Mouse (Mus musculus) hindbrain, embryonic 10.5 days (tissue): Measurements from ENCODE around the gene Btg2. TPM values are rescaled to one million over a fixed set of nuclear protein-coding genes. Genes with fewer than 3 reads are reported as not detected.
A peak's percentile ranks its signal among the peaks of the same experiment; 100 is the strongest.

Source experiments
- DNase-seq: peaks from one replicate; pipeline ENCODE4 v3.0.0-alpha.2; 2017; ENCODE audit warnings: low spot score
- H3K27ac ChIP-seq: fragments of 300-500 bp; sonication (generic); 2 replicates; pipeline ENCODE4 v1.5.1; 2016; ENCODE audit warnings: mild to moderate bottlenecking, moderate library complexity
- H3K27me3 ChIP-seq: fragments of 300-500 bp; sonication (generic); 2 replicates; pipeline ENCODE4 v1.6.1; 2016; ENCODE audit warnings: mild to moderate bottlenecking; ENCODE audit not compliant: poor library complexity, insufficient read depth, severe bottlenecking
- H3K36me3 ChIP-seq: fragments of 300-500 bp; sonication (generic); 2 replicates; pipeline ENCODE4 v1.6.1; 2016; ENCODE audit warnings: mild to moderate bottlenecking, moderate library complexity
- H3K4me1 ChIP-seq: fragments of 300-500 bp; sonication (generic); replicated peaks from 2 replicates; pipeline ENCODE4 v1.6.1; 2016; ENCODE audit warnings: mild to moderate bottlenecking
- H3K4me3 ChIP-seq: fragments of 300-500 bp; sonication (generic); 2 replicates; pipeline ENCODE4 v1.5.1; 2016; ENCODE audit warnings: mild to moderate bottlenecking, moderate library complexity
- H3K9me3 ChIP-seq: fragments of 300-500 bp; sonication (generic); 2 replicates; pipeline ENCODE4 v1.6.1; 2016; ENCODE audit warnings: mild to moderate bottlenecking, moderate library complexity
- WGBS: fragments of 180-500 bp; shearing (Covaris S2); methylation state at CpG from one replicate; pipeline ENCODE4 v1.1.7; 2016; 5-methylcytosine and 5-hydroxymethylcytosine counted together
- polyA plus RNA-seq: library from polyadenylated mRNA; unstranded; fragments of >200 nt; fragmentation: Nextera tagmentation; extraction: Ambion mirVana; gene quantifications from 2 replicates; pipeline ENCODE4 v1.2.1, GENCODE M21; 2016

Gene Btg2
- polyA plus RNA-seq, 1 experiment from 2014 or later, result 117 TPM

DNA sequence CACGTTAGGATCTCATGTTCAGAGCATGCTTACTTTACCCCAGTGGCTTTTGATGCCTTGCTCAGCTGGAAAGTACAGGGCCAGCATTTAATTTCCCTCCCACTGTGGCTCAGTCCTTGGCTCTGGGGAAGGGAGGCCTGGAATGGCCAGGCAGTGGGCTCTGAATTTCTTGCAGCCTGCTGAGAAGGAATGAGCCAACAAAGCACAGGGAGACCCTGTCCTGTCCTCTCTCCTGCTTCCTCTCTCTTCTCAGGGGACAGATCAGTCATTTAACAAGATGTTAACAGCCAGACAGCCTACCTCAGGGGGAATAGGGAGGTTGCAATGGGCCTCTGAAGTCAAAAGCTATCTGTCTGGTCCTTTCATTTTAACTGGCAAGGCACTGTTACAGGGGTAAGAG, 36.6 kb downstream of the Btg2 start:
- no peak for DNase-seq
- Histone ChIP-seq H3K27ac (0 out of 2 replicates have a peak overlapping the region, but pooled peaks have one; percentile 41), H3K27me3 (peaks cover 14% of the 10 kb centered on the region), H3K9me3 (no peaks in the 10 kb centered on the region), H3K36me3 (no peaks in the 10 kb centered on the region), H3K4me1 (peaks cover 35% of the 10 kb centered on the region), H3K4me3 (no peak overlapping the region)
- WGBS, result 3% methylated on average over 1 of the region's 1 CpGs

DNA sequence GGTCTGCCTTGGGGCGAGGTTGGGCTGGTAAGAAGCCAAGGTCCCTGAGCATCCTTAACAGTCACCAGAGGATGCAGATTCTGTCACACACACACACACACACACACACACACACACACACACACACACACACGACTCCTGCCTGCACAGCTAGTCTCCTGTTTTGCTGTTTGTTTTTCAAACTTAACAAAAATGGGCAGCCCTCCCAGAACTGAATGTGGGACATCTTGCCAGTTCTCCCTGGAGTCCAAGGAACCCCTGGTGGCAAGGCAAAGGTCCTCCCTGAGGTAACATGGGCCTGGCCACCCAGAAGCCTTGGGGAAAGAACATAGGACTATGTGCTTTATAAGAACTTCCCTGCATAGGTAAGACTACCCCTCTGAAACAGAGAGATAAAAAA, 37.0 kb downstream of the Btg2 start:
- no peak for DNase-seq
- 54% methylated on average over 2 of the region's 2 CpGs for WGBS

DNA sequence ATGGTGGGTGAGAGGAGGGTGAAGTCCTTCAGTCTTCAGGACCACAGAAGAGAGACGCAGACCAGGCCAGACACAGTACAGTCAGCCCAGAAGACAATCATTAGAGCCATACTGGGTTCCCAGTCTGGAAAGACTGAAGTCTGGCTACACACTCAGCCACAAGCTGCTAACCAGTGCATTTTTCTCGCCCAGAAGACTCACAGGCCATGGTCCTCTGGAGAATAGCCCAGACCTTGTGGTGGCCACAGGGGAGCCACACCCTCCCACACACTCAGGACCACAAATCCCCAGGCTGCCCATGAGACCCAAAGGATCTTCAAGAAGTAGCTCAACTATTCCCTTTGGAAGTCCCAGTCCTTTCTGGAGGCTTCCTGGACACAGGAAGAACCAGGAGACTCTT, 39.6 kb downstream of the Btg2 start:
- DNase-seq, result no peak
- Histone ChIP-seq H3K27ac (no peak overlapping the region), H3K9me3 (no peaks in the 10 kb centered on the region), H3K27me3 (0 out of 2 replicates have a peak, but pooled peaks cover 4% of the 10 kb centered on the region), H3K4me3 (no peak overlapping the region), H3K4me1 (peaks cover 31% of the 10 kb centered on the region), H3K36me3 (no peaks in the 10 kb centered on the region)
- WGBS, result 87% methylated on average over 2 of the region's 2 CpGs

More for the DNA sequence above, 37.0 kb downstream of the Btg2 start:
- no peaks in the 10 kb centered on the region for H3K9me3 ChIP-seq
- H3K36me3 ChIP-seq, result no peaks in the 10 kb centered on the region
- peaks cover 9% of the 10 kb centered on the region for H3K27me3 ChIP-seq
- 0 out of 2 replicates have a peak overlapping the region, but pooled peaks have one; percentile 41 for H3K27ac ChIP-seq
- H3K4me3 ChIP-seq, result no peak overlapping the region
- H3K4me1 ChIP-seq, result peaks cover 39% of the 10 kb centered on the region

DNA sequence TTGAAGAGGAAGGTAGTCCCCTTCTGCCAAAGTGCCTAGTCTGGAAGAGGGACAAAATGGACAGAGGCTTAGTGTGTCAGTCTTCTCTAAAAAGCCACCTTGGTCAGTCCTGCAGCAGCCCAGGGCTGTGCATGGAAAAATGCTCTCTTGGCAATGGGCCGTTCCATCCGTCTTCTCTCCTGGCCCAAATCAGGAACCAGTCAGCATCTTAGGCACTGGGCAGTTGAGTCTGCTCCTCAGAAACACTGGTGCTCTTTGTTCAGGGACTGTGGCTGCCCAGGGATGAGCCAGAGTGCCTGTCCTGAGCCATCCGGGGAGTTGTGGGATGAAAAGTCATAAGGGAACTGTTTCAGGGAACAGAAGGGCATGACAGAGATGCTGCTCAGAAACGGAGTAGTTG, 40.6 kb downstream of the Btg2 start:
- Histone ChIP-seq H3K4me1 (peaks cover 26% of the 10 kb centered on the region), H3K4me3 (no peak overlapping the region), H3K27ac (0 out of 2 replicates have a peak overlapping the region, but pooled peaks have one; percentile 18), H3K27me3 (0 out of 2 replicates have a peak, but pooled peaks cover 4% of the 10 kb centered on the region), H3K36me3 (no peaks in the 10 kb centered on the region), H3K9me3 (no peaks in the 10 kb centered on the region)
- WGBS, result 83% methylated on average over 4 of the region's 4 CpGs
- no peak for DNase-seq

DNA sequence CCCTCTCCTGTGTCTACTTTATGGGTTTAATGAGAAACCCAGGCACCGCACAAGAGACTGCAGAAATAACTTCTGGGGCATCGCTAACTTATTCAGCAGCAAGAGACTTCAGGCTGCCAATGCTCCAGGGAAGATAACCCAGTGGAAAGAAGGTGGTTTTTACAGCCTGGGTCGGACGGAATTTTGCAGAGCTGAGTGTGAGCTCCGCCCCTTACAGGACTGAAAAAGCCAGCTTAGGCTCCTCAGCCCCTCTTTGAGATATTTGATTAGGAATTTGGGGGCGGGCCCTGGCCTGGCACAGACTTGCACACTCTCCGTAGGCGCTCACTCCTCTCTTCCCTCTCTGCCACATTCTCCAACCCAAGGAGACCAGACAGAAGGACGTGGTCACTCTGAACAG, 41.7 kb downstream of the Btg2 start, which contains the start of gene Fmod:
Fmod (plus strand) TSS at position 83 of the 400 bp plus-strand sequence.
- 55% methylated on average over 9 of the region's 9 CpGs for WGBS
- no peak for DNase-seq
- peaks cover 15% of the 10 kb centered on the region for H3K4me1 ChIP-seq

DNA sequence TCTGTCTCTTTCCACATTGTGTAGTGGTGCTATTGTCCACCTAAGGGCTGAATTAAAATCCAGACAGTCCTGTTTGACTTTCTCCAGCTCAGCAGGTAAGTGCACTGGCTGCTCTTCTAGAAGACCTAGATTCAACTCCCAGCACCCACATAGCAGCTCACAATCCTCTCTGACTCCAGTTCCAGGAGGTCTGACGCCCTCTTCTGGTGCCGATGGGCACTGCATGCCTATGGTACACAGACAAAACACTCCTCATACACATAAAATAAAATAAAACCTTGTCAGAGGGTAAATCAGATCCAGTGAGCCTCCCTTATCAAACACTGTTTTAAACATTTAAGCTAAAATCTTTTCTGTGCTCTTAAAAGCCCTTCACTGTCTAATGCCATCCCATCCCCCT, 42.4 kb downstream of the Btg2 start:
- 57% methylated on average over 2 of the region's 2 CpGs for WGBS
- Histone ChIP-seq H3K4me1 (peaks cover 9% of the 10 kb centered on the region), H3K9me3 (no peaks in the 10 kb centered on the region)

More for the DNA sequence above, 41.7 kb downstream of the Btg2 start, which contains the start of gene Fmod:
- Histone ChIP-seq H3K9me3 (no peaks in the 10 kb centered on the region), H3K4me3 (no peak within 1 kb of the TSS), H3K27me3 (0 out of 2 replicates have a peak, but pooled peaks cover 4% of the 10 kb centered on the region), H3K36me3 (no peaks in the 10 kb centered on the region), H3K27ac (0 out of 2 replicates have a peak within 1 kb of the TSS, but pooled peaks have one; percentile 18)

DNA sequence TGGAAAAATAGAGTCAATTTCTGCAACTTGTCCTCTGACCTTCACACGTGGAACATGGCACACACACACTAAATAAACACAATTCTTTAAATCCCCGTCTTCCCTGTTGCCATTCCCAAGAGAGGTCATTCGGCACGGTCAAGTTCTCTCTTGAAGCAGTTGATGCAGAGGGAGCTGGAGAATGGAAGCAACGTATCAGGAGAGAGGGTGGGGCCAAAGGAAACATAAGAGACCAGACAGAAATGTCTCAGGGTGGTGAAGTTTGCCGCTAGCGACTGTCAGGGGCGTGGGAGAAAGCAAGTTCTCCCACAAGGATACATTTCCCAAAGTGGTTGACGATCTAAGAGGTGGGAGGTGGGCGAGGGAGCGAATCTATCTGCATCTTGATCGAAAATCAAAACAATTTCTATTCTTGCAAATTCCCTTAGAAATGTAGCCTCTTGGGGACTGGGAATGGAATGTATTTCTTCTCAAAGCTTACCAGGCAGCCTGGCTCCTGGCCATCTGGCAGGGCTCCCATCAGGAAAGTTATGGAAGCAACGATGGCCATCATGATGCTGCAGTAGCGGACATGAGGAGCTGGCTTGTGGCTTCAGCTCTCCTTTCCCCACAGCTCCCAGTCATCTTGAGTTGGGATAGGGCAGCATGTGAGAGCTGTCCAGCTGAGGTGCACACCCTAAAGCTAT, 50.6 kb downstream of the Btg2 start:
- 87% methylated on average over 14 of the region's 14 CpGs for WGBS
- no peak overlapping the region for H3K27ac ChIP-seq
- no peaks in the 10 kb centered on the region for H3K36me3 ChIP-seq
- no peaks in the 10 kb centered on the region for H3K9me3 ChIP-seq
- no peaks in the 10 kb centered on the region for H3K27me3 ChIP-seq
- H3K4me3 ChIP-seq, result no peak overlapping the region
- no peaks in the 10 kb centered on the region for H3K4me1 ChIP-seq
- DNase-seq, result no peak

More for the DNA sequence above, 42.4 kb downstream of the Btg2 start:
- Histone ChIP-seq H3K27ac (no peak overlapping the region), H3K36me3 (no peaks in the 10 kb centered on the region), H3K27me3 (0 out of 2 replicates have a peak, but pooled peaks cover 4% of the 10 kb centered on the region), H3K4me3 (no peak overlapping the region)
- no peak for DNase-seq

DNA sequence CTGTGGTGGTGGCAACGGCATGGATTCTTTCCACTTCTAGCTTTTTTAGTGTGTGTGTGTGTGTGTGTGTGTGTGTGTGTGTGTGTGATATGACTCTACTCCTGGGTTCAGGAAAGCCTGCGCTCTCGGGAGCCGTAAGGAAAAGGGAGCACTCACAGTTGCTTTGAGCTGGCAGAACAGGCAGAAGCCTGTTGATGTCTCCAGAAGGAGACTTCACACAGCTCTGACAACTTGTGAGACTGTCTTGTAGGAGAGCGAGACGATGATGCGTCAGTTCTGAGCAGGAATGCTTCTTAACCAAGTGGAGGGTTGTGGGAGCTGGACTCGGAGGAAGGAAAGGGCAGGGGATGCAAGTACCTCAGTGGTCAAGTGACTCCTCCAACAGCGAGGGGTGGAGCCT, 52.2 kb downstream of the Btg2 start:
- Histone ChIP-seq H3K27ac (no peak overlapping the region), H3K27me3 (no peaks in the 10 kb centered on the region), H3K36me3 (no peaks in the 10 kb centered on the region), H3K4me3 (no peak overlapping the region), H3K4me1 (no peaks in the 10 kb centered on the region), H3K9me3 (no peaks in the 10 kb centered on the region)
- 89% methylated on average over 9 of the region's 9 CpGs for WGBS
- no peak for DNase-seq

DNA sequence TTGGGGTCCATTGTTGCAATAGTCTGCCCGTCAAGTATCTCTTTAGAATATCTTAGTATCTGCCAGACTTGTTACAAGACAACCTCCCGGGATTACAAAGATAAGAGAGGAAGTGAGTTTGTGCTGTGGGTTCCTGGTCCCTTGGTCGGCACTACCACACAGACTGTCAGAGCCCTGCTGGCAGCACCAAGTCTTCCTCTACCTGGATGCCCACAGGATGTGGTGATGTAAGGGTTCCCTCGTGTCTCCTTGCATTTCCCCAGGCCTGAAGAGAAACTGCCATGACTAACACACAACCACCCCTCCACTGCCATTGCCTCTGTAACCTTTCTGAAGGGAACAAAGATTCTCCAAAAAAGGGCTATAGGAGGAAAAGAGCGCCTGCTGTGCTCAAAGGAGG, 52.9 kb downstream of the Btg2 start:
- no peaks in the 10 kb centered on the region for H3K9me3 ChIP-seq
- H3K27me3 ChIP-seq, result no peaks in the 10 kb centered on the region
- DNase-seq, result no peak
- H3K4me1 ChIP-seq, result no peaks in the 10 kb centered on the region
- H3K4me3 ChIP-seq, result no peak overlapping the region
- no peak overlapping the region for H3K27ac ChIP-seq
- no peaks in the 10 kb centered on the region for H3K36me3 ChIP-seq
- 69% methylated on average over 5 of the region's 5 CpGs for WGBS

Other genes starting within 250 kb of the Btg2 start
- 2.1 and 3.6 TPM in 2 replicates for gene Optc, start 171.1 kb downstream of the Btg2 start, polyA plus RNA-seq
- gene Prelp, start 157.7 kb downstream of the Btg2 start, polyA plus RNA-seq, result 0.71 and 1.7 TPM in 2 replicates
- 3.6 and 9.8 TPM in 2 replicates for gene Fmod, start 41.9 kb downstream of the Btg2 start, polyA plus RNA-seq
- gene Chit1, start 32.1 kb upstream of the Btg2 start, polyA plus RNA-seq, result not detected in 2 replicates
- gene Chil1, start 103.1 kb upstream of the Btg2 start, polyA plus RNA-seq, result 1.5 and 3.4 TPM in 2 replicates
- 0.21 and 0.39 TPM in 2 replicates for gene Mybph, start 114.3 kb upstream of the Btg2 start, polyA plus RNA-seq
- 0.37 and 0.46 TPM in 2 replicates for gene Adora1, start 156.3 kb upstream of the Btg2 start, polyA plus RNA-seq
- gene Myog, start 210.9 kb upstream of the Btg2 start, polyA plus RNA-seq, result 0.14 and 0.33 TPM in 2 replicates